Mouse (Mus musculus) kidney, embryonic 14.5 days (tissue): ENCODE measurements around the gene Zfp979. TPM values are rescaled to one million over a fixed set of nuclear protein-coding genes. Genes with fewer than 3 reads are reported as not detected.

Experiments
- polyA plus RNA-seq: library from polyadenylated mRNA; unstranded; fragments of >200 nt; fragmentation: Nextera tagmentation; extraction: Ambion mirVana; gene quantifications from 2 replicates; pipeline ENCODE4 v1.2.1, GENCODE M21; 2014

The Zfp979 gene
- polyA plus RNA-seq, 1 experiment from 2014 or later, result 5.4 TPM

Other genes starting within 250 kb of the Zfp979 start
- 8.6 and 10.7 TPM in 2 replicates for gene Zfp982, start 150.1 kb downstream of the Zfp979 start, polyA plus RNA-seq
- gene Gm16503, start 102.3 kb downstream of the Zfp979 start, polyA plus RNA-seq, result 0.50 and 0.72 TPM in 2 replicates
- gene Zfp985, start 89.2 kb downstream of the Zfp979 start, polyA plus RNA-seq, result 0.47 and 0.54 TPM in 2 replicates
- gene Zfp534, start 60.0 kb upstream of the Zfp979 start, polyA plus RNA-seq, result not detected in 2 replicates
- gene Zfp984, start 167.3 kb upstream of the Zfp979 start, polyA plus RNA-seq, result 11.0 and 14.9 TPM in 2 replicates
- gene Zfp933, start 205.9 kb upstream of the Zfp979 start, polyA plus RNA-seq, result 5.0 and 5.4 TPM in 2 replicates
- gene Miip, start 226.3 kb upstream of the Zfp979 start, polyA plus RNA-seq, result 34.7 and 37.6 TPM in 2 replicates
- gene Fv1, start 226.5 kb upstream of the Zfp979 start, polyA plus RNA-seq, result 4.6 and 11.6 TPM in 2 replicates